Mouse (Mus musculus): ENCODE results near the gene Ptges.

The Ptges gene

GRCm38 (mm10) chr2:30897291-30897690 is 32.4 kb downstream of the Ptges start:
- DNase-seq = no peak

DNA sequence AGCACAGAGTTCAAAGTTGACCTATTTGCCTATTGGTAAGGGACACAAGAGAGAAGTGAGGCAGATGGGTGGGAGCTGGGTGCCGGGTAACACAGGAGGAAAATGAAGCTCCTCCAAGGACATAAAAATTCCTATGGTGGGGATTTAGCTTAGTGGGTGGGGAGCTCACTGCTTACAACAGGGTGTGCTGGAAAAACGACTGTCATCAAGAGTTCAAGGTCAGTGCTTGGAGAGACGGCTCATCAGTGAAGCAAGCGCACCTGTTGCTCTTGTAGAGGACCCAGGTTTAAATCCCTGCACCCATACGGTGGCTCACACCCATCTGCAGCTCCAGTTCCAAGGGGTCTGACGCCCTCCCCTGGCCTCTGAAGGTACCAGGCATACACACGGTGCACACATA is 35.7 kb downstream of the Ptges start:
- no peak for DNase-seq

GRCm38 (mm10) chr2:30893399-30893798 is 36.3 kb downstream of the Ptges start:
- DNase-seq = no peak

DNA sequence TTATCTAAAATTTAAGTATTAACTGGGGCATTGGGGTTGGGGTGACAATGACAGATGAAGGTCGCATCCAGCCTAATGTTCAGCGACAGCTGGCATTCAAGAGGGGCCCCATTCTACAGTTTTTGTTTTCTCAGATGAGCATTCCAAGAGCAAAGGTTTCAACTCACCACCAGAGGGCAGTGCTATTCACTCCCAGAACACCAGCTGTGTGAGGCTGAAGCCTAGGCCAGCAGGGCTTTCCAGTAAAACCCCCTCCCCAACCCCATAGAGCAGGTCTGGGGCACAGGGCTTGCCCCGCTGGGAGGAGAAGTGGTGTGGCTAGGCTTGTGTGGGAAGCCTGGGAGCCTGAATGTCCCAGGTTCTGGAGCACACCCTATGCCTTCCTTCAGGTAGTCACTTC is 38.7 kb downstream of the Ptges start:
- DNase-seq = peak; percentile 27

- DNase-seq = peak; percentile 84
These were observed 44.1 kb downstream of the Ptges start for GRCm38 (mm10) chr2:30885453-30886163.

DNA sequence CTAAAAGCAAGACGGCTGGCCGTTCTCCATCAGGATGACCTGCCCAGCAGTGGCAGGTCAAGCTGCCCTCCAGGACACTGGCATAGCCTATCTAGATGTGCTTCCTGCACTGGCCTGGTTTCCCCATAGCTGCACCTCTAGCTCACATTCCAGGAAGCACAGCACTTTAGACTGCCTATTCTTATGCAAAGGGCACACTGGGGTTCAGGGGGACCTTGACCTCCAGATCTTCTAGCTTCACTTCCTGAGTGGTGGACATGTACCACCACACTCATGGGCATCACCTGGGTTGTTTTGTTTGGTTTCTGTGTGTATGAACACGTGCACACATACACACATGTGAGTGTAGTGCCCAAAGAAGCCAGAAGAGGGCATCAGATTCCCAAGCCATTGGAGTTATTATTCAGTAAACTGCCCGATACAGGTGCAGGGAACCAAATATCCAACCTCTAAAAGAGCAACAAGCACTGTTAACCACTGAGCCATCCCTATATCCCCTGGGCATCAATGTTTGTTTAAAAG is 44.8 kb downstream of the Ptges start:
- DNase-seq = no peak

DNA sequence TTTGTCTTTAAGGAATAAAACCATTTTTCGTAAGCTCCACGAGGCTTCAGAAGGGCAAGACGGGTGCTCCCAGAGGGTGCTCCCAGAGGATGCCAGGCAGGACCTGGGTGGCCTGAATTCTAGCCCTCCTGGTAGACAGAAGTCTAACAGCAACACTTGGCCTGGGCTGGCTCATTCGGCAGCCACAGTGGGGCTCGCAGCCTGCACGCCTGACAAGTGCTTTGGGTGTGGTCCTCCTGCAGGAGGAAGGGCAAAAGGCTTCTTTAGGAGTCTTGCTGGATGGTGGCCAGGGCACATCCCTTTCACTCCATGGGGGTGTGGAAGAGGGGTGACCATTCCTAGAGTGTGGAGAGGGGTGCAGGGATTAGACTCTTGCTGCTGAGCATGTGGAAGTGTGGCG is 48.4 kb downstream of the Ptges start:
- DNase-seq = no peak

- DNase-seq = no peak
These were observed 50.2 kb downstream of the Ptges start for GRCm38 (mm10) chr2:30879481-30879880.

DNA sequence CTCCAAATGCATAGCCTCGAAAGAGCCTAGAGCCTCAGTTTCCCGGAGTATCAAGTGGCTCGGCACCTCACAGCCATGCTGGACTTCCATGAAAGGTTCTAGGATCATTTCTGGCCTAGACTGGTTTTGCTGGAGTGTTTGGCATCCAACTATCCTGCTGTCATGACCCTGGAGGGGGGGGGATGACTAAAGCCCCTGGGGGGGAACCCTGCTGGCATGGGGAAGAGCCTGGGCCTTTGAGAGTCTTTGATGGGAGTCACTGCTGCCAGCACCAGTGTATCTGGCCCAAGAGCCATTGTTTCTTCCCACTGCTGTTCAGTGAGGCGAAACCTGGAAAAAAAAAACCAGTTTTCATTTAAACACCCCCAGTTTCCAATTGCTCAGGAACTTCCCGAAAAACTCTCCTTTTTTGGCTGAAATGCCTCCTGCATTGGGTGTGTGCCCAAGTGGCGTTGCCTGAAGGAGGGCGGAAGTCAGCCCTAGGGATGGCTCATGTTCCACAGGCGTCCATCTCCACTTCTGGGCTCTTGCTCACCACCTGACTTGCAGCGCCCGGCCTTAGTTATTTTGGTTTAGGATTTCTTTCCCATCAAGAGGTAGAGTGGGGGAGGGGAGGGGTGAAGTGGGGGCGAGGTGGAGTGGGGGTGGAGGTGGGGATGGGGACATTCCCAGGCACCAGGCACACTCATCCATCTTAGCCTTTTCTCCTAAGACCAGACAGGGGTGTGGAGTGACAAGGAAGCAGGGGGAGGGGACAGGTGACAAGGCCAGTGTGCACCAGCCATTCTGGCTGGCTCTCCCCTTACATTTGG is 53.8 kb downstream of the Ptges start:
- DNase-seq = peak; percentile 11

DNA sequence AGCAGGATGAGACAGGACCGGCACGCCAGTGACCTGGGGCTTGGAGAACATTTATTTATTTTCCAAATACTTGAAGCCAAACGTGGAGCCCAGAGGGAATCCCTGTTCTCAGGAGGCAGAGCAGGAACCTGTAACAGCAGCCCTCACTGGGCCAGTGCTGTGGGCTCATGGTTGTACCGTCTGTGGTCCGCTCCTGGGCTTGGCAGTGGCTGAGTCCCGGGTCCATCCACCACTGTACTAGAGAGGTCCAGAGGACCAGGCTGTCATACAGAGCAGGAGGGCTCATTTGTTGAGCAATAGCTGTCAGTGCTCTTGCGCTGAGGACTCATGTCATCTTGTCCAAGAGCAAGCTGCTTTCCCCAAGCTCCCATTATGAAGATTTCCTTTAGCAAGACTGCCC is 54.6 kb downstream of the Ptges start:
- no peak for DNase-seq

GRCm38 (mm10) chr2:30874445-30874844 is 55.2 kb downstream of the Ptges start:
- DNase-seq = no peak

DNA sequence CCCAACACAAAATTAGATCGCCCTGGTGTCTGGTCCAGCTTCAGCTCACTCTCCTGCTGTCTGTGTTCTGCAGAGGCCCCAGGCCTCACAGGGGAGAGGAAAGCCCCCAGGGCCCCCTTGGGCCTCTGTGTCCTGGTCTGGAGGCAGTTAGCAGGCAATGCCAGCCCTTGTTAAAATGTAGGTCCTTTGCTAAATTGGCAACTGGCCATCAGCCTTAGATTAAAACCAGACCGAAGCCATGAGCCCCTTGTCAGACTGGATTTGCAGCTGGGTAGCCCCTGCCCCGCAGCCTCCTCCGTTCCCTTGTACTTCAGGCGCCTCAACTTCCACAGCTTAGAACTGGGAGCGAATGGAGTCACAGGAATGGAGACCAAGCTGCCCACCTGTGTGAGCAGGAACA is 57.0 kb downstream of the Ptges start:
- no peak for DNase-seq

DNA sequence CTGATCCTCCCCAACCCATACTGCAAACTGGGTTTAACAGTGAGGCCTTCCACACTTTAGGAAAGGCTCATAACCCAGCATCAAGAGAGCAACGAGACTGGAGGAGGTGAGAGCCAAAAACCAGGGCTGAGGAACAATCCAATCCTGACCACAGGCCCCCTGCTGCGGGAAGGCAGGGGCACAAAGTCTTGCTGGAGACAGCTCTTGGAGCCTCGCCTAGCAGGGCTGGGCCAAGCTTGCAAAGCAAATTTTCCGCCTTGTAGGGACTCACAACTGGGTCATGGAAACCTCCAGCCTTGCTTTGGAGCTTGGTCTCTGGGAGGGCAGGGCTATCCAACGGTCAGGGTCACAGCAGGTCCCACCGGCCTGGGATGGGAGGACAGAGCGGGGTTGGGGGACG is 58.8 kb downstream of the Ptges start:
- peak; percentile 33 for DNase-seq

- DNase-seq = no peak
These were observed 64.2 kb downstream of the Ptges start for GRCm38 (mm10) chr2:30865426-30865825.

GRCm38 (mm10) chr2:30864968-30865381 is 64.7 kb downstream of the Ptges start:
- no peak for DNase-seq

GRCm38 (mm10) chr2:30863574-30863973 is 66.1 kb downstream of the Ptges start:
- no peak for DNase-seq

DNA sequence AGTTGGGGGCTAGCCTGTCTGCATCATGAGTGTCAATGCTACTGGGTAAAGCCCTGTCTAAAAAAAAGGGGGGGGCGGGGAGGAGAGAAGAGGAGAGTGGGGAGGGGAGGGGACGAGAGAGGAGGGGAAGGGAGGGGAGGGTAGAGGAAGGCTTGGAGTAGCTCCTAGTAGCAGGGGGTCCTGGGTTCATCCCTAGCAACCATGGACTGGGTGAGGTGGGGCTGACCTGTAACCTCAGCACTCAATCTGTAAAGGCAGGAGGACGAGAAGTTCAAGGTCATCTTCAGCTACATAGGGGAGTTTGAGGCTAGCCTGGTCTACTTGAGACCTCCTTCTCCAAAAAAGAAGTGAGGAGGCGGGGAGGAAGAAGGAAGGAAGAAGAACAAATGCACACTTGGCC is 67.6 kb downstream of the Ptges start:
- DNase-seq = no peak

DNA sequence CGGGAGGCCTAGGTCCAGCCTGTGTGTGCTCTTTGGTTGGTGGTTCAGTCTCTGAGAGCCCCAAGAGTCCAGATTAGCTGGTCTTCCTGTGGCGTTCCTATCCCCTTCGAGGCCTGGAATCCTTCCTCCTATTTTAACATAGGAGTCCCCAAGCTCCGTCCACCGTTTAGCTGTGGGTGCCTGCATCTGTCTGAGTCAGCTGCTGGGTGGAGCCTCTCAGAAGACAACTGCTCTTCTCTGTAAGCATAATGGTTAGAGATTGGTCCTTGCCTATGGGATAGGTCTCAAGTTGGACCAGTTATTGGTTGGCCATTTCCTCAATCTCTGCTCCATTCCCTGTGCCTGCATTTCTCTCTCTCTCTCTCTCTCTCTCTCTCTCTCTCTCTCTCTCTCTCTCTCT is 69.9 kb downstream of the Ptges start:
- no peak for DNase-seq

- DNase-seq = no peak
These were observed 72.6 kb downstream of the Ptges start for GRCm38 (mm10) chr2:30857076-30857475.

GRCm38 (mm10) chr2:30852771-30853313 is 76.8 kb downstream of the Ptges start:
- DNase-seq = no peak

DNA sequence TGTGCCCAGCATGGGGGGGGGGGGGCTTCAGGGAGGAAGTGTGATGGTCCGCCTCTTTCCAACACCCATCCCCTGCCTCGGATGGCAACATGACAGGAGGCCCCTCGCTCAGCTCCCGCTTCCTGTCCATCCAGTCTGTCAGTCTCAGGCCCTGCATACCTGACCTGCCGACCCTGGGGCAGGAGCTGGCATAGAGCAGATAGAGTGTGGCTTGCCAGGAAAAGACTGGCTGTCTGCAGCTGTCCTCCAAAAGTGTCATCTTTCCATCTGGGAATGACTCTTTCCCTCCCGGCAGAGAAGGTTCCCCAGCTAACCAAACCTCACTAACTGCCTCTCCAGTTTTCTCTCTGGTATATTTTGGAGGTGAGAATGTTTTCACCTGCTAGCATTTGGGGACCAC is 79.1 kb downstream of the Ptges start:
- no peak for DNase-seq

GRCm38 (mm10) chr2:30848184-30848583 is 81.5 kb downstream of the Ptges start:
- no peak for DNase-seq

DNA sequence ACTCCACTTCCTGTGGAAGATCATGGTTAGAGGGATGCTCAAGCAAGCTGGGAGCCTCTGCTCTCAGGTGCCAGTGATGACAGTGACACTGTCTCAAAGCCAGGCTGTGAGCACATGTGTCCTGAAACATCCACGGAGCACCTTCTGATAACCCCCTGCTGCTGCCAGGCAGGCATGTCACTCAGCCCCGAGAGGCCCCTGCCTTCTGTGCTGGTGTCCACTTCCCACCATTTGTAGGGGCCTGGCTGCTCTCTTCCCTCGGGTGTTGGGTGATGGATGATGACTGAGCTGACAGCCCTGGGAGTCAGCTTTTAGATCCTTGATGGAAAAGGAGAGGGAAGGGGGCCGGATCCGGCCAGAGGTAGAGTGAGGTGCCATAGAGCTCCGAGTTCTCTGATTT is 82.9 kb downstream of the Ptges start:
- DNase-seq = no peak

DNA sequence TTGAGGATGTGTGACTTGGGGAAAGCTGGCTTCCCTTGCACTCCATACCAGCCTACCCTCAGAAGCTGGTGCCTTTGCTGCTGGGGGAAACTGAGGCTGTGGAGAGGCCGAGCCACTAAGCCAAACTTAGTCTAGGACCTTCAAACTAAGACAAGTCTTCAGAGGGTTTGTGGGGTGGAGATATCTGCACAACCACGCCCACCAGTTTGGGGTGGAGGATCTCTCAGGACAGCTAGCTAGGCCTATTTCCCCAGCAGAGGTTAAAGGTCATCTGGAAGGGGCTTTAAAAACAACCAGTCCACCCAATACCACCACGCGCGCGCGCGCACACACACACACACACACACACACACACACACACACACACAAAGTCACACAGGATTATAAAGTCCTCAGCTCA is 83.4 kb downstream of the Ptges start:
- no peak for DNase-seq

Data from layer of hippocampus, adult 9-11 months (tissue).